Mouse (Mus musculus): ENCODE results near the gene Abcg2. TPM values are rescaled to one million over a fixed set of nuclear protein-coding genes. Genes with fewer than 3 reads are reported as not detected.

The Abcg2 gene
- polyA plus RNA-seq, 1 experiment from 2014 or later, result 66.9 TPM

DNA sequence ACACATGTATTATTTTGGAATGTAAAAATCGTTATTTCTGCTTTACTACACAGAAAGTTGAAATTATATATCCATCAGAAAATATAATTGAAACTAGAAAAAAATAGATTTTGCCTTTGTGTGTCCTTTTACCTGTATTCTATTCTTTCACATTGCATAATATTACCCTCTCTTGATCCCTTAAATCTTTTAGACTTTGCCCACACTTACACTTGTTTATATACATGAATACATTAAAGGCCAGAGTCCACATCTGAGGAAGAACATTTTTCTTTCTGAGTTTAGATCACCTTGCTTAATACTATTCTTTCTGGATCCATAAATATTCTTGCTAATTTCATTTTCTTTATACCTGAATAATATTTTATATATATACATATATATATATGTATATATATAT, 110.4 kb downstream of the Abcg2 start:
- no peak overlapping the region for H3K27ac ChIP-seq
- no peak for ATAC-seq (ENCODE audit: insufficient read depth, low FRiP score, low read depth)
- no peaks in the 10 kb centered on the region for H3K9me3 ChIP-seq

DNA sequence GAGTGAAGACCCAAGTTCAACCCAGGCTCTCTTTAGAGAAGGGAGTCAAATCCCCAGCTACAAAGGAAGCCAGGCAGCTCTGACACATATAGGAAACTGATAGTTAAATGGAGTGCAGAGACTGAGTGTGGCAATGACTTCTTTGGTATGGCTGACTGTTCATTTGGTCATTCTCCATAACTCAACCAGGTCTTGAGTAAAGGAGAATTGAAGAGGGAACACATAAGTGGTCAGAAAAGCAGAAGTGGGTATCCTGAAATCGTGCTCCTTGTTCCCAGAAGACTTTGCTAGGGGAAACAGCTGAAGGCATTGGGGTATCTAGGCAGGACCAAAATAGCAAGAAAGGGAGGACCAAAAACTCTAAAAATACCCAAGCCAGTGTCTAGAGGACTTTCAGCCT, 126.0 kb downstream of the Abcg2 start:
- H3K9ac ChIP-seq, result no peak overlapping the region
- no peak overlapping the region for H3K4me3 ChIP-seq (replicated peaks)
- ATAC-seq (ENCODE audit: insufficient read depth, low FRiP score, low read depth), result no peak
- no peak overlapping the region for H3K27ac ChIP-seq
- no peaks in the 10 kb centered on the region for H3K9me3 ChIP-seq
- no peaks in the 10 kb centered on the region for H3K27me3 ChIP-seq (replicated peaks)
- H3K4me1 ChIP-seq, result no peaks in the 10 kb centered on the region
- 82% methylated on average over 1 of the region's 1 CpGs for WGBS
- no peak overlapping the region for H3K4me2 ChIP-seq
- no peaks in the 10 kb centered on the region for H3K36me3 ChIP-seq

More for the DNA sequence above, 110.4 kb downstream of the Abcg2 start:
- Histone ChIP-seq H3K36me3 (no peaks in the 10 kb centered on the region), H3K4me2 (no peak overlapping the region), H3K4me3 (replicated peaks) (no peak overlapping the region), H3K27me3 (replicated peaks) (no peaks in the 10 kb centered on the region), H3K4me1 (no peaks in the 10 kb centered on the region), H3K9ac (no peak overlapping the region)
- WGBS, result 88% methylated on average over 1 of the region's 1 CpGs

DNA sequence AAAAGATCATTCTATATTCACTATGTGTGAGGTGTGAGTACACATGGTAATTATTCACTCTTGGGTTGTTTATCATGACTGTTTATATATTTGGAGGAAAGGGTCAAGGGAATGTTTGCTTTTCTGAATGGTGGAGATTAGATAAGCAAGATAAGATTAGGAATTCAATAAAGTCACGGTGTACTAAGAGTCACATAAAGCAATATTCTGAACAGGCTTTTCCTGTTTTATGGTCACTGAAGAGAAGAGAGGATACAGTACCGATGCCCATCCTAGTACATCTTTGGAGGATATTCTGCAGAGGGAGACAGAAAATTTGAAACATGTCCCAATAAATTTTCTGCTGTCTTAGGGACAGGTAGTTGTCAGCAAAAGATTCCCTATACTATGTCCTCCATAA, 127.6 kb downstream of the Abcg2 start:
- H3K9ac ChIP-seq, result no peak overlapping the region
- no peak overlapping the region for H3K4me3 ChIP-seq (replicated peaks)
- no peak for ATAC-seq (ENCODE audit: insufficient read depth, low FRiP score, low read depth)
- no peaks in the 10 kb centered on the region for H3K4me1 ChIP-seq
- H3K27ac ChIP-seq, result no peak overlapping the region
- no peak overlapping the region for H3K4me2 ChIP-seq
- H3K27me3 ChIP-seq (replicated peaks), result no peaks in the 10 kb centered on the region
- no peaks in the 10 kb centered on the region for H3K36me3 ChIP-seq
- 26% methylated on average over 2 of the region's 2 CpGs for WGBS
- H3K9me3 ChIP-seq, result no peaks in the 10 kb centered on the region

DNA sequence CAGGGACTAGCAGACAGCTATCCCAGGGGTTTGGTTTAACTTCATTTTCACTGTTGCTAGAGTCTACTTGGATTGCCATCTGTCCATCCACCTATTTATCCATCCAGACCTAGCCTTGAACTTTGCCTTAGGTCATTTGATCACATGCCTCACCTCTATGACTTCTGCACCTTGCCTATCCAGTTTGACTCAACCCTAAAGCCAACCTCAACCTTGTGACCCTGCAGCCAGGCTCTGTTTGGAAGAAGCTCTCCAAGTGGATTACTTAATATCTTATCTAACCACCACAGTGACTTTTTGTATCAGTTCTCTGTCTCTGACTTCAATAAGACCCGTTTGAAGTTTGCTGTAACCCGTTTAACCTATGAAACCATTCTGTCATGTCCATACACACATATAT, 149.5 kb downstream of the Abcg2 start:
- H3K4me2 ChIP-seq, result no peak overlapping the region
- no peaks in the 10 kb centered on the region for H3K9me3 ChIP-seq
- H3K36me3 ChIP-seq, result no peaks in the 10 kb centered on the region
- ATAC-seq (ENCODE audit: insufficient read depth, low FRiP score, low read depth), result no peak
- H3K27ac ChIP-seq, result no peak overlapping the region
- no peak overlapping the region for H3K4me3 ChIP-seq (replicated peaks)
- H3K9ac ChIP-seq, result no peak overlapping the region
- no peaks in the 10 kb centered on the region for H3K4me1 ChIP-seq
- H3K27me3 ChIP-seq (replicated peaks), result no peaks in the 10 kb centered on the region
- WGBS, result 68% methylated on average over 2 of the region's 2 CpGs

DNA sequence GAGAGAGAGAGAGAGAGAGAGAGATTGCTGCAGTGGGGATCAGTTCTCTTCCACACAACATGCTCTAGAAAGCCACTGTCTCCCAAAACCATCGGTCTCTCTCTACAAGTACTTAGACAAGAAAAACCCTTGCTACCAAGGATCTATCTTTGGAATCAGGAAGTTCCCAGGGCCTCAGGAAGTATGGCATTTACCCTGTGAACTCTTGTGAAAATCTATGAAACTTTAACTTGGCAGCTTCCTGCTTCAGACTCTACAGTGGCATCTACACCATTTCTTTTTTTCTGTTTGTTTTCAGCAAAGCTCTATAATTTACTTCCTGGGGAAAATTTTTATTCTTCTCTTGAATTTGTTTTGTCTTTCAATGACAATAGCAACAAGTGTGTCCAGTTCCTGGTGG, 150.8 kb downstream of the Abcg2 start:
- no peaks in the 10 kb centered on the region for H3K27me3 ChIP-seq (replicated peaks)
- no peaks in the 10 kb centered on the region for H3K36me3 ChIP-seq
- H3K4me3 ChIP-seq (replicated peaks), result no peak overlapping the region
- no peak overlapping the region for H3K4me2 ChIP-seq
- H3K9ac ChIP-seq, result no peak overlapping the region
- H3K9me3 ChIP-seq, result no peaks in the 10 kb centered on the region
- WGBS, result 71% methylated on average over 1 of the region's 1 CpGs
- H3K27ac ChIP-seq, result no peak overlapping the region
- H3K4me1 ChIP-seq, result no peaks in the 10 kb centered on the region
- ATAC-seq (ENCODE audit: insufficient read depth, low FRiP score, low read depth), result no peak

Other genes starting within 250 kb of the Abcg2 start
- not detected in 2 replicates for gene Vmn1r30, start 141.1 kb upstream of the Abcg2 start, polyA plus RNA-seq (2015; fragmentation: Nextera tagmentation; extraction: Ambion mirVana)
- gene Vmn1r31, start 109.2 kb upstream of the Abcg2 start, polyA plus RNA-seq (2015; fragmentation: Nextera tagmentation; extraction: Ambion mirVana), result not detected in 2 replicates
- gene Herc3, start 246.9 kb downstream of the Abcg2 start, polyA plus RNA-seq (2015; fragmentation: Nextera tagmentation; extraction: Ambion mirVana), result 10.1 and 10.2 TPM in 2 replicates